In the genomic region with DNA sequence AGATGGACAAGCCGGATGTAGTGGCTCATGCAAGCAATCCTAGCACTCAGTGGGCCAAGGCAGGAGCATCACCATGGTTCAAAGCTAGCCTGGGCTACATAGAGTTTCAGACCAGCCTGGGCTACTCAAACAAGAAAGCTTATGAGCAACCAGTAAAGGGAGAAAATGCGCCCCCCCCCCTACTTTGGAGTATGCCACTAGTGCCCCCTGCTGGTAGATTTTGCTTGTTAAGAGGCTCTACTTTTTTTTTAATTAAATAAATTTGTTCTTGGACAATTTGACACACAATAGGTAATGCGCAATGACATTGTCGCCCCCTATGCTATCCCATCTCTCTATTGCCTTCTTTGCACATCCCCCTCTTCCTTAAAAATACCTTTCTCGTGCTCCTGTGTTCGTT, we compare ENCODE assay signal across 8 mouse cellular contexts. TPM values are rescaled to one million over a fixed set of nuclear protein-coding genes. Genes with fewer than 3 reads are reported as not detected.
DNase-seq lines count a peak whose midpoint lies in the region; ATAC-seq and TF ChIP-seq lines count a peak whose summit lies in the region.

No protein-coding gene starts in this region.

- peak; percentile 35 for DNase-seq in cerebellum, adult 9-10 months
- DNase-seq in cerebellum, adult 11 months = no peak
- DNase-seq in left cerebral cortex, adult 2 months (ENCODE audit: extremely low spot score in 1 of 2, low spot score in 2 of 2) = no peak
- no peak for DNase-seq in left cerebral cortex, adult 11 months (ENCODE audit: low spot score)
- DNase-seq in ES-CJ7 (ENCODE audit: low read depth, low spot score) = peak; percentile 69
- peak; percentile 63 for DNase-seq in embryonic facial prominence, embryonic 14.5 days (ENCODE audit: low spot score)
- peak; percentile 45 for DNase-seq in skeletal muscle tissue, adult 2 months (ENCODE audit: low read depth, low spot score)
- DNase-seq in ovary, postnatal 10 days (ENCODE audit: low spot score) = no peak

- no peak overlapping the region for H3K4me3 ChIP-seq in left cerebral cortex, adult 2 months
- H3K4me3 ChIP-seq in embryonic facial prominence, embryonic 14.5 days (ENCODE audit: low read depth, low read length) = no peak overlapping the region

- no peaks in the 10 kb centered on the region for H3K36me3 ChIP-seq in embryonic facial prominence, embryonic 14.5 days (ENCODE audit: control insufficient read depth, insufficient read depth, low read length)

- H3K27ac ChIP-seq in left cerebral cortex, adult 2 months = no peak overlapping the region
- H3K27ac ChIP-seq in embryonic facial prominence, embryonic 14.5 days (replicated peaks; ENCODE audit: low read depth, low read length) = no peak overlapping the region

- no peak overlapping the region for H3K4me2 ChIP-seq in embryonic facial prominence, embryonic 14.5 days (ENCODE audit: low read depth, low read length)

- H3K9me3 ChIP-seq in embryonic facial prominence, embryonic 14.5 days (ENCODE audit: control insufficient read depth, low read length) = no peaks in the 10 kb centered on the region

- no peaks in the 10 kb centered on the region for H3K4me1 ChIP-seq in embryonic facial prominence, embryonic 14.5 days (ENCODE audit: control insufficient read depth, insufficient read depth, low read length)

- no peak overlapping the region for H3K9ac ChIP-seq in embryonic facial prominence, embryonic 14.5 days (ENCODE audit: low read depth, low read length)

- peak; percentile 50 for TF ChIP-seq CTCF in left cerebral cortex, adult 2 months (IDR thresholded peaks at IDR 0.05)

- 61% methylated on average over 6 of the region's 6 CpGs for WGBS in embryonic facial prominence, embryonic 14.5 days

- ATAC-seq in embryonic facial prominence, embryonic 14.5 days (ENCODE audit: low read depth) = no peak

- H3K27me3 ChIP-seq in embryonic facial prominence, embryonic 14.5 days (replicated peaks; ENCODE audit: control insufficient read depth, insufficient read depth, low read length) = no peaks in the 10 kb centered on the region

- intact Hi-C loops in left cerebral cortex, adult 2 months (cut with DNase I) = loop anchor here (1.0 to 5.0 kb wide), 2 partner anchors 156 to 195 kb away; no protein-coding TSS in a partner anchor

RNA-seq across cellular contexts. Expression of gene Slc47a1, which starts 9.9 kb away (rescaled TPM):
- 1 to 10 TPM; 1.4 to 2.3 TPM for total RNA-seq in left cerebral cortex, adult 2 months (2021)
- 1.4 and 2.3 TPM in 2 replicates for polyA plus RNA-seq in embryonic facial prominence, embryonic 14.5 days (2014; fragmentation: Nextera tagmentation; extraction: Ambion mirVana)

RNA-seq across cellular contexts. Expression of gene Slc47a2, which starts 45.4 kb away (rescaled TPM):
- under 1 TPM in 1 of 2 experiments, not detected in 1; 0.14 TPM for total RNA-seq in left cerebral cortex, adult 2 months (2021)
- polyA plus RNA-seq in embryonic facial prominence, embryonic 14.5 days (2014; fragmentation: Nextera tagmentation; extraction: Ambion mirVana) = 0.29 TPM in 1 of 2 replicates, not detected in the other

Comparison
In these comparisons a context has a peak if more than half of its experiments do, and no peak if none do; other contexts are left out.
1. DNase-seq: peak in cerebellum, adult 9-10 months (single experiment), ES-CJ7 (single experiment), embryonic facial prominence, embryonic 14.5 days (single experiment) and skeletal muscle tissue, adult 2 months (single experiment); none in cerebellum, adult 11 months (single experiment), left cerebral cortex, adult 2 months (0 of 2), left cerebral cortex, adult 11 months (single experiment) and ovary, postnatal 10 days (single experiment).